Mouse (Mus musculus): ENCODE data around the gene Unc5c.

Gene Unc5c

DNA sequence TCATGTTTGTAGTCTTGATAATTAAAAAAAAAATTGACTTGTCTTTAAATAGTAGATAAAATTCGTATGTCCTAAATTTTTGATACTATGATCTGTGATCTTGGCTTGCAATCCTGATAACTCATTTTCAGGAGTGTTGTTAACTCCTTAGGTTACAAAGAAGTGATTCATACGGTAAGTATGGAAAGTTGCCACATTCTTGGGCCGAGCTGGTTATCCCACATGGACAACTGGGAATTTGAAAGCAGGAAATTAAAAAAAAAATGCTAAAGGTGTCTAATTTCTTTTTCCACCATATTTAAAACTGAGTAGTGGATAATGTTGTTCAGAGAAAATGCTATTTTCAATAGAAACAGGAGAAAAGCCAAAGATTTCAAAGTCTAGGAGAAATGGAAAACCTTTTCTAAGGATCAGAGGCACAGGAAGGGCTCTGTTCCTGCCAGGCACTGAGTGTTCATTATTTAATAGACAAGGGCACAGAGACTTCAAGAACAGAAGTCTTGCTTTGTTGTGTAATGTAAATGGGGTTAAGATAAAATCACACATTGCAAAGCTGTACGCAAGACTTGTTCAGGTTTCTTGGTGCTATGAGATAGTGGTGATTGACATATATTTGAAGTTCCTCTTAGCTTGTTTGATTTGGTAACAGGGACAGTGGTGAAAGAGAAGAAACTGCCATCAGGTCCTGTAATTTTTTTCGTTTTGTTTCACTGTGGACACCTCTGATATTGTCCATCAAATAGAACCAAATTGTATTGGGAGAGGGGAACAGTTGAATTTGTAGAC, 46.4 kb downstream of the Unc5c start:
- no peak for DNase-seq

DNA sequence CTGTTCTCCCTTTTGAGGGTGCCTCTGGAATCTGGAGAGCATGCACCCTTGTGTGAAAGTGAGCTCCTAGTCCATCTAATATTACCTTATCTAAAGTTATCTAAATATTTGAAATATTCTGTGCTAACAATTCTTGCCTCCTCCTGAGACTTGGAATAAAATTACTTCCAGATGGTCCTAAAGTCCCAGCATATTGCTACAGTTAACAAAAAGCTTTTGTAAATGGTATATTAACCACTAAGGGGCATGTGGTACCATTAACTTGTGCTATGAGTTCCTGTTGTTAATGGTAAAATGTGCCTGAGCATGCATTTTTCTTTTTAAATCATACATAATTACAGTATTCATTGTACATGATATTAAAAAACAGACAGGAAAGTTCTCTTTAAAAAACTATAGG, 63.7 kb downstream of the Unc5c start:
- DNase-seq, result no peak

DNA sequence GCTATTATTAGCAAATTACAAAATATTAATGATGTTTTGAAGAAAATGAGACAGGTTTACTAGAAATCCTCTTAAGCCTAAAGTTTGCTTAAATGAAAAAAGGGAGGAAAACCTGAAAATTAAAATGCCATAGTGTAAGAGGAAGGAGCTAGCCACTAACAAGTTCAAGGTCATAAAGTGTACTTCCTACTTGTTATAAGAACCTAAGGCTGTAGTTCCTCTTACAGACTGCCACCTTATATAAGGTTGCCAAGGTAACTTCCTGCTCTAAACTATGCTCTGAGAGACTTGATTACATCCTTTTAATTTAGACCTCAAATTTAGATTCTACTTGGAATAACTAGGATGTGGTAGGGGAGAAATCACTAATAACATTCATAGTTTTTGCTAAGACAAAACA, 64.6 kb downstream of the Unc5c start:
- no peak for DNase-seq

DNA sequence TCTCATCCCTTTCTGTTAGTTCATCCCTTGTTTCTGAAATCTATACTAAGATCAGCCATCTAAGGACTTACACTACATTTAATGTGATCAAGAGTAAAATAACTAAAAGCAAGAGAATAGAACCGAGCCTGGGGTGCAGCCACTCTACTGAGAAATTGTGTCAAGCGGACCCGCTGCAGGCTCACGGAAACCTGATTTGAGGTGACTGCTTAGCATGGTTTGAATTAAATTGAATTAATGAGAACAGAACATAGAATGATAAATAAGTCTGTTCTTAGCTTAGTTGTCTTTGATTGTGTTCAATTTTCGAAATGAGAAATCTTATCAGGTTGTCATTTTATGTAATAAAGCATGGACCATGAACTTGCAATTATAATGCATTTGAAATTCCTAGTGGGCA, 68.8 kb downstream of the Unc5c start:
- no peak for DNase-seq

DNA sequence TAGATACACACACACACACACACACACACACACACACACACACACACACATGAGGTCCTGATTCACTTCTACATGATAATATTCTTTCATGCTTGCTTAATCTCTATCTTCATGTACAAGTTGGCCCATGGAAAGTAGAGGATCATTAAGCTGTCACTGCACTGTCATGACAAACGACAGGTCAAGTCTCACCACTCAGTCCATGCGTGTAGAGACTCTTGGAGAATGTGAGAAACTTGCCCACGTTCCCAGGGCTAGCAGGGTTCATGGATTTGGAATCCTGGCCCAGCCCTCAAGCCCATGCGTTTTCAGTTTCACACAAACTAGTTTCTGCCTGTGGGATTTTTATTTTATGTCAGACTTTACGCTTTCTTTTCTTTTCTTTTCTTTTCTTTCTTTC, 71.8 kb downstream of the Unc5c start:
- no peak for DNase-seq

DNA sequence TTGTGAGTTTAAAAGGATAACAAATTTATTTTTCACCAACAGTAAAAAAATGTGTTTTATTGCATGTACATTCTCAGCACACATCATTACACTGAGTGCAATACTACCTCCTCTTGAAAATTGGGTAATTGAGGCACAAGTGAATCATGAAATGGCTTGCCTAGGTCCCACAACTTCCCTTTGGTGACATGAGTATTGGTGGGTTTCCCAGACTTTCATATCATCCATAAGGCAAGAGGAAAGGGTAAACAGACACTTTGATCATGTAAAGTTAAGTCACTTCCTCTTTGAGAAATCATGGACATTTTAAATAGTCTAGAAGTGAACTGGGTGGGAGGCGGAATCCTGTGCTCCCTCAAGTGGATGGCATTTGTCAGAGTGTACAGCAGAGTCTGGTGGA, 73.1 kb downstream of the Unc5c start:
- no peak for DNase-seq

DNA sequence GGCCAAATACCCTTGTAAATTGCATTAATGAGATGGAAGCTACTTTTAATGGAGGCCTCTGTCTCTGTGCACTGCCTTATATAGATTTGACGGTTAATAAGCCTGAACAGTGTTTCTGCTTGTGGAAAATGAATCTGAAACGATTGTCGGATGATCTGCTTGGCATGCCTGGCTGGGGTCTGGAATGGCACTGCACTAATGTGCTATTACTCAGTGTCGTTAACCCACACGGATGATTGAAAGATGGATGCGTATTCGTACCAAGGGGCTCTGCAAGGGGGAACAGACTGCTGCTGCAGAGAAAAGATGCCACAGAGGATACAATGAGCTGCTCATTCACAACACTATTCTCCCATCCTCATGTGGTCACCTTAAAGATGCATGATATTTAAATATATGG, 75.7 kb downstream of the Unc5c start:
- DNase-seq, result no peak

DNA sequence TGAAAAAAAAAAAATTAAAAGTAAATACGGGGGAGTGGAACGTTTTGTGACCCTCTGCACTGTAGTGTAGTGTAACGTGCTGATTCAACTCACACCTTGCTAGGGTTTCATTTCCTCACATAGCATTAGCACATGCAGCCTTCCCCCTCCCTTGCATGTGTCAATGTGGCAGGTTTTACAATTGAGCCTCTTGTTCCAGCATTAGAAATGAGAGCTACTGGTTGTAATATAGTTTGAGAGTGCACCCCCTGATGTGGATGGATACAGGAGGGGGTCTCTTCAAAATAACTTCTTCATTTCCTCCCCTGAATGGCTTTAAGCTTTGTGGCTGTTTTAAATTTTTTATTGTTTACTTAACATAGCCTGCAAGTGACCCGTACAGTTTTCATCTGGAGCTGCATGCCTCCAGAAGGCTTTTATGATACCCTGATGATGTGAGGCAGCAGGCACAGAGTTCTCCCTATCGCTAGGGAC, 82.4 kb downstream of the Unc5c start:
- no peak for DNase-seq

DNA sequence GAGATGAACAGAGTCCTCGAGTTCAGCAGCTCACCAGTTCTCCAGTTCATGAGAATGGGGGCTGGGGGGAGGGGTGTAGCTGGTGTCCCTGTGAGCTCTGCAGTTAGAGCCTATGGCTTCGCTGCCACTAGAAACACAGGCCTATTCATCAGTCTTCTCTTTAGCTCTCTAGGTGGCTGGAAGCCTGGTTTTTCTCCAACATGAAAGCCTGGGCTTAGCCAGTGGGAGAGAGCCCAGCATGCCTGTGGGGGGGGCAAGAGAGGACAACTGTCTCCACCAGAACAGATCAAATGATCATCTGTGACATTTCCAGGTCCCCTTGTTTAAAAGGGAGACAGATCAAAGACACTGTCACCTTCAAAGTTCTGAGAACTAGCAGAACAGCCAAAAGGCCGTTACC, 84.6 kb downstream of the Unc5c start:
- DNase-seq, result no peak

DNA sequence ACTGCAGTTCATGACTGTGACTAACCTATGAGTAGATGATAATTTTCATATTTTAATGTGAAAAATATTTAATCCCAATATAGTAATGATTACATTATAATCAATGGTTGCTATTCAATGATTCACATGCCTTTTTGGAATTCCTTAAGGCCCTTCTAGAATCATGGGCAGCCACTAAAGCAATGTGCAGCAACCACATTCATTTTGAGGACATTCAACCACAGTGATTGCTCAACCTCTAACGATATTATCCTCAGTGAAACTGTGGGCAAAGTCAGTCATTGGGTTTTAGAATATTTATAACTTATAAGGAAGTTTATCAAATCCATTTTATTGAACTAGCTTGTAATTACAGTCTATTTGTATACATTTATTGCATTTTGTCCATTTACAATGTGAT, 87.9 kb downstream of the Unc5c start:
- no peak for DNase-seq

DNA sequence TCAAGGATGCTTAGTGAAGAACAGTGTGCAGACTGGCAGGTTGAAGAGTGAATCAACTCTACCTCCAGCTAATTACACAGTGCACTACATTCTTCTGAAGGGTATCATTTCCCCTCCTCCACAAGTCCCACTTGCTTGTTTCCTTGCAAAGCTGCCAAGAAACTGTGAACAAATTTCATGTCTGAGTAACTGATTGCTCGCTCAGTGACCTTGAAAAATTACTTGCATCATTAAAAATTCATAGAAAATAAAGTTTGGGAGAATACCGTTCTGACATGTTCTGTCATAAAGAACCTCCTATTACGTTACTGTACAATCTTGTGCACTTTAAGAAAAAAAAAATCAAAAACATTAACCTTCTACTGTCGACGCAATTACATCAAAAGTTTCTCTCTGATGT, 92.1 kb downstream of the Unc5c start:
- no peak for DNase-seq

DNA sequence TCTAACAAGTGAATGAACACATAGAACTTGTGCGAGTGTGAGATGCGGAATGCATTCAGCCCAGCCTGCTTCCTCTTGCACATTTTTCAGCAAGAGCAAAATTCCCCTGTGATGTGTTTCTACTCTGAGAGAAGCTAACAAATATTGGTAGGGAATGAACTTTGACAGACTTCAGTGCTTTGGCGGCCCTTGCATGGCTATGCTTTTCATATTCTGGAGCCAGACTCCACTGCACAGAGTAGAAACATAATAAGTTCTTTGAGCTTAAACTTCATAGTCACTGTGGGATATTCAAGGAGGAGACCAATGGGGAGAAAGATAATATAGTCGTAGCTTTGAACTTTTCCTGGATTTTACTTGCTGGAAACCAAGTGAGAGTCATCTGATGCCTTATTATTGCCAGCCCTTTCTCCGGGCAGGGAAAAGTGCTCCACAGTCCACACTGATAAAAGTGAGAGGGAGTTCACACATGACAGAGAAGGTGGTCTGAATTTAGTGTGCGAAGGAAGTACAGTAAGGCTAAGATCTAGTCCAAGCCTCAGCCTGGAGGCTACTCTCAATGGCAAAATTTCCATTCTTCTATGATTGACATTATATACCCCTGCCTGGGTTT, 110.2 kb downstream of the Unc5c start:
- DNase-seq, result no peak

DNA sequence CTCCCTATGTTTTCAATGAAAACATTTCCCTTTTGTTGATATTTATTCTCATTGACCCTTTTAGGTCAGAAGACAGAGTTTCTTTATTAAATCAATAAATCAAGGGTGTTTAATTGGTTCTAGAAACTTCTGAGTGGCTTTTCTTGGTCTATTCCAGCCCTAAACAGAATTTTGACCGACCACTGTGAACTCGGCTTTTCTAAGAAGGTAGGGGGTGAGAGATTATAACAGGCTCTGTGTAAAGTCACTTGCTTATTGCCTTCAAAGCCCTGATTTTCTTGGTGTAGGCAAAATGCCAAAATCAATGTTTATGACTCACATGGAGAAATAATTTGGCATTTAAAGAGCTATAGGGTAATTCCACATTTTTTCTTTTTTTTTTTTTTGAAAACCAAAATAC, 112.4 kb downstream of the Unc5c start:
- no peak for DNase-seq

DNA sequence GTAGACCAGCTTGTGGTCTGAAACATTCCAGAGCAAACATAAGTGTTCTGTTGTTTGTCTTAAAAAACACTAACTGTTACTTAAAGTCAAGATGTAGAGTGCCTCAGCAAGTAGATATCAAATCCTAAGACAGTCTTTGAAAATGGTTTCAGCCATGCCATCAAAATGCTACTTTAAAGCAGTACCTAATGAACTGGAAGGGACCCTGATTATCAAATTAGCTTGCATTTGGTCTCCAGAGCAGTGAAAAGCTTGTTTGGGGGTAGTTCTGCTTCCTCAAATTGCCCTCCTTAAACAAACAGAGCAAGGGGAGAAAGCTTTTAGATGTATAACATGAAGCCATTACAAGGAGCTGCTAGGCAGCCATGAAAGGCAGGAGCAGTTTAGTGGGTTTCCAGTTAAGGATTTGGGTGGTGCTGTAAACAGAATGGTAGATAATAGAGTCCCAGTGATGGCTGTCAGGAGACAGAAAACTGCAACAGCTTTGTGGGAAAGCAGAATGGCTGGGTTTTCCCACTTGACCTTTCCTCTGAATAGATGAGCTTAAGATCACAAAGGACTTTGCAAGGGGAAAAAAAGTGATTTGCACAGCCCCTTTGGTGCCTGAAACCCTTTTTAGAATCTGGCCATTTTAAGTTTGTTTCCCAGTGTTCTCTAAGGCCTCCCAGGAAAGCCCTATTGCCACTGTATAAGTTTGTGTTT, 116.3 kb downstream of the Unc5c start:
- DNase-seq, result no peak

DNA sequence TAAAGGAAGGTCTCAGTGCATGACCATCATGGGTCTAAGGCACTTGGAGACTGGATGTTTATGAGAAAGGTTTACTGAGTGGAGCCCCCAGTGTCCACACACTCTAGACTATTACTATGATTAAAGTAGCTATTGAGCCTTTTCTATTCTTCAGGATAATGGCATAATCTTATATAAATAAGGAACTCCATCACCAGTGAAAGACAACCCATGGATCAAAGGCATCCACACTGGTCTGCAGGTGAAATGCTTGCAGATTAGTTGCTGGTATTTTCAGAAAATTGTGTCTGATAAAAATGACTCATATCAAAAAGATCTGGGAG, 116.8 kb downstream of the Unc5c start:
- DNase-seq, result no peak

DNA sequence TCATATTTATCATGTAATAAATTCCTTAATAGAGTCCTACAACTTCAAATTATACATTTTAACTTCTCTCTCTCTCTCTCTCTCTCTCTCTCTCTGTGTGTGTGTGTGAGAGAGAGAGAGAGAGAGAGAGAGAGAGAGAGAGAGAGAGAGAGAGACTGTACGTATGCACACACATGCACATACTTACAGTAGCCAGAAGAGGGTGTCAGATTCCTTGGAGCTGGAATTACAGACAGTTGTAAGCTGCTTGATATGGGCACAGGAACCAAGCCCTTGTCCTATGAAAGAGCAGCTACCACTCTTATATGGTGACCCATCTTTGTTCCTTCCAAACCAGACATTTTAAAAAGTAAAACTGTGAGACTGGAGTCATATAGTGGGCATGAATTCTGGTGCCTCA, 118.2 kb downstream of the Unc5c start:
- no peak for DNase-seq

DNA sequence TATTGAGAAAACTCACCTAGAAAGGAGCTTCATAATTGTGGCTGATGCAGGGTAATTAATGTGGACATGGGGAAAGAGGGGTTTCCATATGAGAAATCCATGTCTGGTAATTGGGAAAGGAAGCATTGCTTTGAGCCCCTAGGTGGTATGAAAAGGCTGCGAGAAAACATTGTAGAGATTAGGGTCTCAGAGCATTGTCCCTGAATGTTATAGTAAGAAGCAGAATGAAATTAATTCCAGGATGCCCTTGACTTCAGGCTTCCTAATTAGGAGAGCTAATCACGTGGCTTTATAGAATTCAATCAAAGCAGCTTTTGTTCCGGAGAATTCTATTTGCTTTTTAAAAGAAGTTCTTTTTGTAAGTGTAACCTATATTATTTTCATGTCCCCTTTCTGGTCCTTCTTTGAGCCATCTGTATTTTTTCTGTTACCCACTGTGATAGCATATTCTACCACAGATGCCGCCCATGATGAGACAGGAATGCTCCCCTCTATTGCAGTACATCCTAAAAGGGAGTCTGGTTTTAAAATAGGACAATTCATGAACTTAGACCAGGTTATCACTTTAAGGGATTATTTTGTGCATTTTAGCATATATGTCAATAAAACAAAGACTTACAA, 124.5 kb downstream of the Unc5c start:
- no peak for DNase-seq

DNA sequence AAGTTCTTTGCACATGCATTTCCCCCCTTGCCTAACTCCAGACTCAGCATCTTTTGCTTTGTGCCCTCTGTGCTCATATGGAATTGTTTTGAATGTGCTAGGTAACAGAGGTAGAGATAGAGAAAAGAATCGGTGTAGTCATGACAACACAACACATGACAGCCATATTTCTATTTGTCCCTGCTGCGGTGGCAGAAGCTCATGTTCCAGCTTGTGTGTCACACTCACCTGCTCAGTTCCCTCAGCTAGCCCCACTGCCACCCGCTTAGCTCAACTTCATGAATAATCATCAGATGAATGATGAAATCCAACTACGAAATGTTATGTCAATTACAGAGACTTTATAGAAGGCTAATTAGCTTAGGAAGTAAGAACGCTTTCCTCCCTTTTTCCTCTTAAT, 128.2 kb downstream of the Unc5c start:
- DNase-seq, result no peak

DNA sequence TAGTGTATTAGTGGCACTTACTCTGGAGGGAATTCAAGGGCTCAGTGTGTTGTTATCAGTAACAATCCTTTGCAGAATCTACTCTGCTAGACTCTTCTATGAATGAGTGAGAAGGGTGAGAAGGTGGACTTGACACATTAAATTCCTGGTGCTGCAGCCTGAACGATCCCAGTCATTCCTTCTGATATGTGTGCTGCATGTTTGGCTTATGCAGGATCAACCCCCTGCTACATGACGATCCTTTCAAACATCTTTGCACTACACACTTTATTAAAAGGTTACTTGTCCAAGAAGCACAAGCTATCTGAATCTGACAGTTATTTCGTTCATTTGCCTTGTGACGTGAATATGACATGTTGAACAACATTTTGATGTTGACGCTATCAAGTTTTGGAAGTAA, 129.1 kb downstream of the Unc5c start:
- no peak for DNase-seq

DNA sequence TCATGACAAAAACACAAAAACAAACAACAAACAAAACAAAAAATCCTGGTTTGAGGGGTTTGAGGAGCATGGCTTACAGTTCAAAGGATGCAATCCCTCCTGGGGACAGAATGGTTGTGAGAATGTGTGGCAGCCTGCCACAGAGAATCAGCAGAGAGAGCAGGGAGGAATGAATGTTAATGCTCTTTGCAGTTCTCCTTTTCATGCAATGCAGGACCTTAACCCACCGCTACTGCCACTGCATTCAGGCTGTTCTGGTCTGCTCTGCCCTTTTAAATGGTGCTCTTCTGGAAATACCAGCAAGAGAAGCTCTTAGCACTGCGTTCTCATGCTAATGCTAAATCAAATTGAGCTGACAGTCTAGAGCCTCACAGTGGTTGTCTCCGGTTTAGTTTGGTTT, 130.1 kb downstream of the Unc5c start:
- no peak for DNase-seq

DNA sequence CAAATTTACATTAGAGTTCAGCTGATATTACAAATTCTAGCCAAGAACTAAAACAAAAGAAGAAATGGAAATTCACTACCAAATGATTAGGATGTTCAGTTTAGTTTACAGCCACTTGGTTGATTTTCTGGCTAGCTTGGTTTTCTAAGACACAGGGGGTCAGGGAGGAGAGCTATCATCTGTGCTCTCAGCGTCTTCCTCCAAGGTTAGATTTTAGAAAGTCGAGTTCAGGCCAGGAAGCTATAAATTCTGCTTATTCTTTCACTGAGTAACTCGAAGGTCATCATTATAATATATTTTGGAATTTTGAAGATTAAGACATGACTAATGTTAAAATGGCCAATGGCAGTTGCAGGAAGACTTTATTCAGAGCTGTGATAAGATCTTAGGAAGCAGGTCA, 131.4 kb downstream of the Unc5c start:
- DNase-seq, result no peak

DNA sequence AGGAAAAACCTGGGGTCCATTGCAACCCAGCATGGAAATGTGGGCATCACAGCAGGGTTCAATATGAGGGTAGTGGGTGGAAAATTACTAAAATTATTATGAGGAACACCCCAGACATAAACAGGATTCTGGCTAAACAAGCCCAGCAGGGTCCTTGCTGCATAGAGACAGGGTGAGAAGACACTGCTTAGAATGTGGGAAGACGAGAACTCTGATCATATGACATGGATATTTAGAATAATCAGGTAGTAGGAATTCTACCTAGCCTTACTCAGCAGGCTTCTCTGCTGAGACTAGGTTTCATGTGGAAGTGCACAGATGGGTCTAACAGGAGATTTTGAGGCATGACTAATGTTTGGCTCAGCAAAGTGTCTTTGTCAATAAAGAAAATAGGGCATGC, 131.9 kb downstream of the Unc5c start:
- DNase-seq, result no peak

DNA sequence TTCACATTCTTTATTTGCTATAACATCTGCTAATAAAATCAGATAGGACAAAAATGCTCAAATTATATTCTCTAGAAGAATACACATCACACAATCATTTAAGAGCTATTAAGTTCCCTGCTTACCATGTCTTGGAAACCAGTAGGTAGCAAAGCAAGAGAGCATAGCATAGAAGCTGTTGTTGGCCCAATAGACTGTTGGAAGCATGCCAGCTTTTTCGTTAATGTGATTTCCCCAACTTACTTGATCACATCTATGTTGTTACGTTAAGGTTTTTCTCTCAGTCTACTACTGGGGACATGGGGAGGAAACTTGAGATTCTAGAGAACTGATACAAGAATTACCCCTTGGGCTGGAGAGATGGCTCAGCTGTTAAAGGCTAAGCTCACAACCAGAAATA, 133.0 kb downstream of the Unc5c start:
- no peak for DNase-seq

DNA sequence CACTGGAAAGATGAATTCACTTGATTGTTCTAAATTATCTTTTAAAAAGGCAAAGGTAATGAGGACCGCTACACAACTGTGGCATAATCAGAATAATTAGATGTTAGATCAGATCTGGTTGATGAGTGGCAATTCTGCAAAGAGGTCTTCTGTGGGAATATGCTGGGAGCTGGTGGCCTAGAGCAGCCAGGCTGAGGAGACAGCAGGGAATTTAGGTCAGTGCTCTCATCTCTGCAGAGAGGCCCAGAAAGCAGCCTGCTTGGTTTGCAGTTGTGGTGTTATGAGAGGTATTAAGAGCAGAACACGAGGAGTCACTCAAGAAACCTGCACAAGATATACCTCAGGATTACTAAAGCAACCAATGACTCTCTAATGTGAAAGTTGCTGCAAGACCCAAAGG, 133.9 kb downstream of the Unc5c start:
- DNase-seq, result no peak
